15 mouse cellular contexts compared by ENCODE assay signal in genomic region chr6:148375015-148375414, GRCm38 (mm10).
"Had no signal": no experiment of that assay in that cellular context is flagged by ENCODE, and none has a peak within 500 bp of the region (broad histone marks: within the 10 kb centered on the region; RNA-seq: fewer than 3 reads in every experiment).

No protein-coding gene starts in this region.

- DNase-seq: kidney, adult 2 months; kidney, postnatal 25 days; liver, postnatal 0 days; lung, embryonic 14.5 days; retina, postnatal 1 day; thymus, adult 18-20 months; thymus, postnatal 36 days had no signal

- H3K4me1 ChIP-seq: limb, embryonic 12.5 days; limb, embryonic 15.5 days; midbrain, embryonic 12.5 days; neural tube, embryonic 13.5 days had no signal

- H3K4me3 ChIP-seq: limb, embryonic 12.5 days; limb, embryonic 15.5 days; midbrain, embryonic 12.5 days; myocyte; neural tube, embryonic 13.5 days had no signal

- H3K27ac ChIP-seq: kidney, postnatal 0 days; limb, embryonic 12.5 days; limb, embryonic 15.5 days; liver, embryonic 14.5 days; macrophage; midbrain, embryonic 12.5 days; neural tube, embryonic 13.5 days had no signal
